Mouse (Mus musculus) kidney, adult 9 months (tissue): ENCODE data around the gene Skap2.
A peak's percentile ranks its signal among the peaks of the same experiment; 100 is the strongest.

Source experiments
- DNase-seq: peaks from one replicate; pipeline ENCODE4 v3.0.0; 2022

Skap2 gene

GRCm38 (mm10) chr6:51882880-51883274 lies 129.5 kb downstream of the Skap2 start:
- DNase-seq, result no peak

GRCm38 (mm10) chr6:51882266-51882879 lies 130.0 kb downstream of the Skap2 start:
- DNase-seq, result no peak

GRCm38 (mm10) chr6:51881181-51881968 lies 131.0 kb downstream of the Skap2 start:
- peak; percentile 44 for DNase-seq

DNA sequence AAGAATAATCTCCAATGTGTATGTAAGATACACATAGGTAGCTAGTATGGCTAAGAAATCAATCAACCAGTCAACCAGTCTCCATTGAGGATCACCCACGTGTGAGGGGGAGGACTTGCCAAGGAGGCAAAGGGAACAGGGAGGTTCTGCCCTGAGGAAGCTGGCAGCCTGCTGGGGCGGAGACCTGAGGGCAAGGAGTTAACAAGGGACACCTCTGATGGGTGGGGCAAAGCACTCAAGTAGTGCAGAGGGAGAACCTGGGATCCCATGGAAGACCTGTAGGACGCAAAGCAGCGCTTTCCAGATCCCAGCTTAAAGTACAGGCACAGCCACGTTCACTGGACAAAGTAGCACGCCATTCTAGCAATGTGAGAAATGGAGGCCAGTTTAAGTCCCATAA lies 131.6 kb downstream of the Skap2 start:
- DNase-seq, result peak; percentile 39

DNA sequence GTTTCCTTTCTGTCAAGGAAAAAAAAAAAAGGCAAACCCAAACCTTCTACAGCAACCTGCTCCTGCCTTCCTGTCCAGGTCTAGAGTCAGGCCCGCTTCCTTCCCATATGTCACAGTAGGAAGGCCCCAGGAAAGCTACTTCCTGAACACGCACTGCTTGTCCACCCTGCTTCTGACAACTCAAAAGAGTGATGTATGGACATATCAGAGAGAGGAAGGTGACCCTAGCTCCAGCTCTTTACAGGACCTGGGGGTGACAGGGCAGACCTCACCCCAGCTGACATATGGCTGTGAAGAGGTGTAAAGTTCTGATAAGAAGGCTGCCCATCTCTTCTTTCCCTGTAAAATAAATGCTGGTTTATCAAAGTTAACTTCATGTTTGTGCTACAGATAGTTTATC lies 133.8 kb downstream of the Skap2 start:
- peak; percentile 35 for DNase-seq

DNA sequence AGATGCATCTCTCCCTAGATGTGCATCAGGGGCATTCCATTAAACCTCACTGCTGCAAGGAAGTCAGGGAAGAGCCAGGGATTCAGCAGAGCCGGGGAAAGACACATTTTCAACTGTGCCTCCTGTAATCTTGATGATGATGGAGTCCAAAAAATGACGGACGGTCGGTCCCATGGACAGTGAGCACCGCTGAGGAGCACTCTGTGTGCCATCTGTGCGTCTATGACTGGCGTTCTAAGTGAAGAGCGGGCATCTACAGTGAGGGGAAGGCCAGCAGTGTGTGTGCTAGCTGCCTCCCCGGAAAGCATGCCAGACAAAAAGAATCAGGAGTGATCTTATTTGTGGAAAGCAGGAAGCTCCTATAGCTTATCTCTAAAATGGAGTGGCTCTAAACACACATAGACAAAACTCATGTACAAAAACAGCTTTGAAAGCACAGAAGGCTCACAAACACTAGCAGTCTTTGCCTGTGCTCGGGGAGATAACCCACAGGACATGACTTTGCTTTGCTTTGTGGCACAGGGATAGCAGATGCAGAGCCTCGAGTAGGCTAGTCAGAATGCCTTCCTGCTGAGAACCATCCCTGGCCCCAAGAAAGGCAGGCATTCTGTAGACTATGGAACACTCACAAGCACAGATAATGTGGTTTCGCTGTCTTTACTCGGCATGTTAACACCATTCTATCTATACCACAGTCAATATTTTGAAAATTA lies 135.4 kb downstream of the Skap2 start:
- DNase-seq, result no peak

- peak; percentile 57 for DNase-seq
Measured at GRCm38 (mm10) chr6:51875884-51876626, 136.3 kb downstream of the Skap2 start.

DNA sequence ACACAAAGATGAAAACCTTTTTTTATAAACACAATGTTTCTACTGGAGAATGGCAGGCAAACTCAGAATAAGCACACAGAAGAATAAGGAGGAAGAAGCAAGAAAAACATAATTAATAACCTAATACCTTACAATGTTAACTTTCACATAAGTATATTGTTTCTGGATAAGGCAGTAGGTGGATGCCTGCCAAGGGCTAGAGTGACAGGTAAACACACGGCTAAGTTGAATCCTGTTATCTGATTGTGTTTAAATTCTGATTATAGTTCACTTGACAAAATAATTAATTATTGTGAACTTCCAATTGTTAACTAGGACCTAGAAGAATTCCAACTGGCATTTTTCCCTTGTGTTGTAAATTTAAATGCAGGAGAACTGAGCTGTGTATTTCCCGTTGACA lies 138.3 kb downstream of the Skap2 start:
- DNase-seq, result no peak

DNA sequence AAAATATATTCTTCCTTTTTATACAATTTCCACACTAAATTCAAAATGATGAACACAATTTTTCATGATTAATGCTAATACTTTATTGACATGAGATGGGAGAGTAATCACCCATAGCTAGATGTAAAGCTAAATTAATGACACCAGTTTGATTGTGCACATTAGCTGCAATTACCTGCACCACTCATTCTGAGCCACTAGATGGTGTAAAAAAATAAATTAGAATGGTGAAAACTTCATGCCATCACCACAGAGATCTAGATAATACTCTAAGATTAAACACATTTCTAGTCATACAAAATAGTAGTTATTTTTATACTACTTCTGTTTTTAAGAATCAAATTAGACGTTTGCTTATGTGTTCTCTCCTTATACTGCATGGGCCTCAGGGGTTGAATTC lies 141.2 kb downstream of the Skap2 start:
- DNase-seq, result peak; percentile 48

- DNase-seq, result no peak
Measured at GRCm38 (mm10) chr6:51870294-51870693, 142.1 kb downstream of the Skap2 start.

DNA sequence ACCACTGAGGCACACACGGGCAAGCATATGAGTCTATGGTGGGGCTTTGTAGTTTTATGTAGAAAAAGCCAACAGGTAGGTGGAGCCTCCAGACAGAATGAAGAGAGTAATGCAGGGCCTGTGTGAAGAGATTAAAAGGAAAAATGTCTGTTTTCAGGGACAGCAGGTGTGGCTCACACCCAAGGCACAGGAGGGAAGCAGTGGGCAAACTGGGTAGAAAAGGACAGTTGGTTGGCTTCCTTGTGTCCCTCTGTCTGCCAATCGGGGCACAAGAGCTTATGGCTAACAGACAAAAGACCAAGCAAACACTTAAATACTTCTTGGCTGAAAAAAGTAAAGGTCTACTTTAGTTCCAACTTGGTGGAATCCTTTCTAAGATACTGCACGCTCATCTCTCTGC lies 145.8 kb downstream of the Skap2 start:
- DNase-seq, result no peak

GRCm38 (mm10) chr6:51863508-51863907 lies 148.8 kb downstream of the Skap2 start:
- no peak for DNase-seq

- no peak for DNase-seq
Measured at GRCm38 (mm10) chr6:51860300-51860699, 152.0 kb downstream of the Skap2 start.

GRCm38 (mm10) chr6:51857821-51858220 lies 154.5 kb downstream of the Skap2 start:
- peak; percentile 95 for DNase-seq

- DNase-seq, result no peak
Measured at GRCm38 (mm10) chr6:51853291-51853690, 159.1 kb downstream of the Skap2 start.

DNA sequence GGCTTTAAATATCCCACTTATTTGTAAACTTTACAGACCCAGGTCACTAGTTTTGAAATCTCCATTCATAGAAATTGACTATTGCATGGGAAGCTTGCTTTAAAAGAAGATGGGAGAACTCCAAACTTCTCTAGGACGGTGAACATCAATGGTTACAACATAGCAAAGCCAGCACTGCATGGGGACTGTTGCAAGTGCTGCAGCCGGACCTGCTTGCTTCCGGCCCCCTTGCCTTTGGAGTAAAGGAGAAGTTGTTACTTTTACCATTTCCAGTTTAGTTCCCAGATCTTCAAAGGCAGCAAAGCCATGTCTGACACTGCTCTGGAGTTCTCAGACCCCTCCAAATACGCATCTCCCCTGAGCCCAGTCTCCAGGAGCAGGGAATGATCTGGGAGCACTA lies 159.7 kb downstream of the Skap2 start:
- DNase-seq, result no peak

DNA sequence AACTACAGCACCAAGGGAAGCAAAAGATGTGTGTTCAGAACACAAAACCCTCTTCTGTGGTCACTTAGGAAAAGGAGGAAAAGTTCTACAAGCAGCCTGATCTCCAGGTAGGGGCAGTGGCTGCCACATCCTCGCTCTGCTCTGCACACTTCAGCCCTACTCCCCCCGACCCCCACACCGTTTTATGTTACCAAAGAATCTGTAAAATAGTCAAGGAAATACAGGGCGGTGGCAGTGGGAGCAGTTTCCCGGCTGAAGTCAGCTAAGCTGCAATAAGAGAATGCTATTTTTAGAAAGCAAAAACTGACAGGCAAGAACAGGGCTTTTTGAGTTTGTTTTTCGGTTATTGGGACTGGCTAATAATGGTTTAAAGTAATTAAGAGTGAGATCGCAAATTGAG lies 160.8 kb downstream of the Skap2 start:
- no peak for DNase-seq

GRCm38 (mm10) chr6:51850030-51850817 lies 162.1 kb downstream of the Skap2 start:
- DNase-seq, result no peak

DNA sequence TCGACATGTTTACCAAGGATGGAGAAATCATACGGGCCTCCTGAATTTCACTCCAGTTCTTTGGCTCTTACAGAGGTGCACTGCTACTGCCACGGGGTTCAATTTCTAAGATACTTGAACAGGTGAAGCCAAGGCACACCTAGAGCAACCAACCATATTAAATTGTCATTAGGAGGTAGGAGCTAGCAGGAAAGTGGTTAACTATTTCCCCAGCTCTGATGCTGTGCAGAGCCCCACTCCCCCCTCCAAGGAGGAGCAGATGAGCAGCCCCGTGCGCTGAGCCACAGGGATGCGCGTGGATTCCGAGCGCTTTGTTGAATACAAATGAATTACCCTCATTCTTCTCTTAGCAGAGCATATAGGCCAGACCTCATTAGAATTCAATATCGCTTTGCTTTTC lies 162.8 kb downstream of the Skap2 start:
- no peak for DNase-seq

GRCm38 (mm10) chr6:51844106-51844505 lies 168.2 kb downstream of the Skap2 start:
- peak; percentile 64 for DNase-seq

- no peak for DNase-seq
Measured at GRCm38 (mm10) chr6:51843081-51843480, 169.3 kb downstream of the Skap2 start.

- DNase-seq, result no peak
Measured at GRCm38 (mm10) chr6:51838177-51838576, 174.2 kb downstream of the Skap2 start.
